Mouse (Mus musculus) bone marrow macrophage, adult 2 months (primary cell): ENCODE measurements around the gene Foxd3.

Experiments
- CTCF ChIP-seq: IDR thresholded peaks from 2 replicates; pipeline ENCODE4 v1.5.1; 2012; ENCODE audit warnings: low read depth, mild to moderate bottlenecking, low read length, moderate library complexity
- POLR2A ChIP-seq: IDR thresholded peaks from 2 replicates; pipeline ENCODE4 v1.6.1; 2012; ENCODE audit warnings: mild to moderate bottlenecking, low read depth, low read length, borderline replicate concordance

DNA sequence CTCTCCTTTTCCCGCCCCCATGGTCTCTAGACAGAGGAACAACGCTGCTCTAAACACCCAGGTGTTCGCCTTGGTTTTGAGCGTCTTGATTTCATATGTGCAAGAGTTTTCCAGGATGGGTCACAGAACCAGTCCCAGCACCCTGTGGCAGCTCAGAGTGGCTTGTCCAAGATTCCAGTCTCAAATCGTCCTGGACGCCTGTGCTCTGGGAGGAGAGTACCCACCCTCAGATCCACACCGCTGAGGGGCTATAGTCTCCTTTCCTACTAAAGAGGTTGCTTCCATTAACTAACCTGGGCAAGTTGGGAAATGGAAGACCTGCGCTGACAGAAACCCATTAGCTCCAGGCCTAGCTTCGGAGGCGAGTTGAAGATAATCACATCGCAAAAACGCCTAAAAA is 5.9 kb downstream of the Foxd3 start:
- TF ChIP-seq CTCF (no peak), POLR2A (no peak)
